Mouse (Mus musculus): Measurements from ENCODE around the gene Fam163a.
A peak's percentile ranks its signal among the peaks of the same experiment; 100 is the strongest.

Gene Fam163a

GRCm38 (mm10) chr1:156201069-156201468, 3.8 kb downstream of the Fam163a start:
- DNase-seq (ENCODE audit: low spot score in 2 of 2), result no peak

DNA sequence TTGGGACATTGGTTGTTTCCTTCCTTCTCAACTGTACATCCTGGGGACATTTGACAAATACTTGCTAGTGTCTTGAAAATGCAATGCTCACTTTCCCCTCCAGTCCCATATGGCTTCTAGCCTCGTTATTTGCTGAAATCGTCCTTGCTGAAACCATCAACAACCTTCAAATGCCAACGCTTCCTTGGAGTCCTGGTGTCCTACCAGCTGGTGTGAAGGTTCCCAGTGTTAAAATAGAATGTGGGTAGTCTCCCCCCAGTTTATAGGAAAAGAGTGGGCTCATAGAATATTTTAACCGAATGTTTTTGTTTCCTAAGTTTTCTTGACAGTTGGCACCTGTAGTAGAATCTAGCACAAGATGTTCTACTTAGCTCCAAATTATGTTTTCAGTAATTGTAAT, 7.2 kb downstream of the Fam163a start:
- DNase-seq (ENCODE audit: low spot score in 2 of 2), result no peak

GRCm38 (mm10) chr1:156193292-156193691, 11.5 kb downstream of the Fam163a start:
- no peak for DNase-seq (ENCODE audit: low spot score in 2 of 2)

DNA sequence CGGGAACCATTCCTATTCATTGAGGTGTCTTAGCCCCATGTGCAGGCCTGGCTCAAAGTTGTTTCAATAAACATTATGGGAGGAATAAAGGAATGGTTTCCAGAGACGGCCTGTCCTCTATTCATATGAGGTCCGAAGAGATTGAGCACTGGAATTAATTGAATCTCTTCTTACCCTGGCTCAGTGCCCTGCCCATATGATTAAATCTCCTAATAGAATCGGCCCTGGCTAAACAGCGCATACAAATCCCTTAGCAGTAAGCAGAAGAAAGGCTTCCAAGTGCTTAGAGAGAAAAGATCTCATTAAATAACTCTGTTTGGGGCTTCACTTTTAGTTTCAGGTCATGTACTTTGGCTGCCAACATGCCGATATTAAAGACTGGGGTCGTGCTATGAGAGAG, 12.0 kb downstream of the Fam163a start:
- no peak for DNase-seq (ENCODE audit: low spot score in 2 of 2)

- no peak for DNase-seq (ENCODE audit: low spot score in 2 of 2)
Observed at GRCm38 (mm10) chr1:156186646-156187045, 18.2 kb downstream of the Fam163a start.

DNA sequence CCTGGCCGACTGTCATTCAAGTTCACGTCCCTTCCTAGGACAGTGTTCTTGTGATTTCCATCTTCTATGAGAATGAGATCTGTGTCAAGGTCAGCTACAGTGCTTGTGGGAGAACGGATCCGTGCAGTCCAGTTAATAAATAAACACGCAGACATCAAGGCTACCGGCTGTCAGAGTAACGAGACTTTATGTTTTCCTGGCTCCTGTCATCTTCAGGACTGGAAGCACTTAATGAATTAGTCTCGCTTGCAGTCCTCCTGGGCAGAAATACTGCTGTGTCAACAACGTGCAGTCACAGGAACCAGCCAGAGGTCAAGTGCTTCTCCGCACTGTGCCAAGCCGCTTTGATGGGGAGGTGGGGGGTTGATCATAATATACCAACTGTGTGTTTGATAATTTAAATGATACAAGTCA, 20.7 kb downstream of the Fam163a start:
- no peak for DNase-seq (ENCODE audit: low spot score in 2 of 2)

- DNase-seq (ENCODE audit: low spot score in 2 of 2), result no peak
Observed at GRCm38 (mm10) chr1:156183176-156183958, 21.5 kb downstream of the Fam163a start.

GRCm38 (mm10) chr1:156179875-156180274, 25.0 kb downstream of the Fam163a start:
- peak; percentile 36 to 70 for DNase-seq (ENCODE audit: low spot score in 2 of 2)

DNA sequence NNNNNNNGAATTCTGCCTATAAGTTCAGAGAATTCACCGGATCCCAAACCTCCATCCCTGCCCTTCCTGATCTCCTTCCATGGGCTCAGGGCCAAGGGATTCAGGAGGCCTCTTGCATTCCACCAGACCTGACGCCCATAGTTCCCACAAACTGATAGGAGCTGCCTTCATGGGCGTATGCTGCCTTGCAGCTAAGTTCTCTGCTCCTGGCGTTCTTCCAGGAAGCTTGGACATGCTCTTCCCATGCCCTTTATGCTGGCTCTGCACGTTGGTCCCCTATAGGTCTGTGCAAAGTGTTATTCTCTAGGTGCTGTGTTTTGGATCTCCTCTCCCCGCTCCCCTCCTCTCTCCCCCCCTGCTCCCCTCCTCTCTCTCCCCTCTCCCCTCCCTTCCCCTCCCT, 36.1 kb downstream of the Fam163a start:
- no peak for DNase-seq (ENCODE audit: low spot score in 2 of 2)

GRCm38 (mm10) chr1:156116770-156117169, 88.1 kb downstream of the Fam163a start:
- DNase-seq (ENCODE audit: low spot score in 2 of 2), result no peak

DNA sequence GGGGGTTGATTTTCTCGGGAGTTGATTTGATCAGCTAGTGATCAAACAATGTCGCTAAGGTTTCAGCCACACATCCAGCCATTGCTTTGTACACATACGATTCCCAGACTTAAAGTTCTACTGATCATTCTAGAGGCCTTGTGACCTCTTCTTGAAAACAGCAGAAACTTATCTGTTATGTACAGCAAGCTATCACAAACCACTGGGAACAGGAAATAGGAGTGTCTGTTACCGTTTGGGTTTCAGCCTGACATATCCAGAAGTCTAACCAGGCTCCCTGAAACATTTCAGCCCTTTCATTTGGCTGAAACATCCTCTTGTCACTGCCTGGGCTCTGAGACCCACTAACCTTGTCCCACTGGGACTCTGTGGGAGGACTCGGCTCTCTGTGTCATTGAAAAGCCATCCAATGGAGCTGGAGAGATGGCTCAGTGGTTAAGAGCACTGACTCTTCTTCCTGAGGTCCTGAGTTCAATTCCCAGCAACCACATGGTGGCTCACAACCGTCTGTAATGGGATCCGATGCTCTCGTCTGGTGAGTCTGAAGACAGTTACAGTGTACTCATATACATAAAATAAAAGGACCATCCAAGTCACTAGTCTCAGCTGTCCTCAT, 90.8 kb downstream of the Fam163a start:
- DNase-seq (ENCODE audit: low spot score in 2 of 2), result no peak

DNA sequence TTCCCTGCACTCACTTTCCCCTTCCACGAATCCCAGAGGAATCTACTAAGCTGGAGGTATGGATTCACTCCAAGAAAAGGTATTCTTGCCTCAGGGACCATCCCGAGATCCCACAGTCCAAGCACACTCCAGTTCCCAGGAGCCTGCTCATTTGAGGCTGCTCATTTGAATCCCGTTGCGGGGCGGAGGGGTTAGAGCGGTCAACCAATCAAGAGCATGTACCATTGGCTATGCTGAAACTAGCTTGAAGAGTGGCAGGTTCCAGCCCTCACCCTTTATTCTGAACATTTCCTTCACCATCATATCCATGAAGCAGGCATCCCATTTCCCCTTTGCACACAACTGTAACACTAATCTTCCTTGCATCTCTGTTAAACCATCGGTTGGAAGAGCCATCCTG, 92.7 kb downstream of the Fam163a start:
- DNase-seq (ENCODE audit: low spot score in 2 of 2), result no peak

- no peak for DNase-seq (ENCODE audit: low spot score in 2 of 2)
Observed at GRCm38 (mm10) chr1:156111728-156112127, 93.1 kb downstream of the Fam163a start.

- no peak for DNase-seq (ENCODE audit: low spot score in 2 of 2)
Observed at GRCm38 (mm10) chr1:156111090-156111489, 93.7 kb downstream of the Fam163a start.

- no peak for DNase-seq (ENCODE audit: low spot score in 2 of 2)
Observed at GRCm38 (mm10) chr1:156108400-156108799, 96.4 kb downstream of the Fam163a start.

DNA sequence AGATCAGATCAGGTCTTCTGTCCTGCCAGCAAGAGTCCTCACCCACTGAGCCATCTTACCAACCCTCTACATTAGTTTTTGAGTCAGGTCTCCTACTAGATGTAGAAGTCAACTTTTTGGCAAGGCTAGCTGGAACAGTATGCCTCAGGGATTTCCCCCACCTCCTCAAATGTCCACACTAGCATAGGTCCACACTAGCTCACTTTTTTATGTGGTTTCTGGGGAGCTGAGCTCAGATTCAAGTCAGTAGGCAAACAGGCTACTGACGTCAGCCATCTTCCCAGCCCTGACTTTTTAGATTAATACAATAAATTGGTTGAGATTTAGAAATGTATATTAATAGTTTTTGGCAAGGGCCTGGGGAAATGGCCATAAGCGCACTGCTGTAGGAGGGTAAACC, 97.4 kb downstream of the Fam163a start:
- no peak for DNase-seq (ENCODE audit: low spot score in 2 of 2)

DNA sequence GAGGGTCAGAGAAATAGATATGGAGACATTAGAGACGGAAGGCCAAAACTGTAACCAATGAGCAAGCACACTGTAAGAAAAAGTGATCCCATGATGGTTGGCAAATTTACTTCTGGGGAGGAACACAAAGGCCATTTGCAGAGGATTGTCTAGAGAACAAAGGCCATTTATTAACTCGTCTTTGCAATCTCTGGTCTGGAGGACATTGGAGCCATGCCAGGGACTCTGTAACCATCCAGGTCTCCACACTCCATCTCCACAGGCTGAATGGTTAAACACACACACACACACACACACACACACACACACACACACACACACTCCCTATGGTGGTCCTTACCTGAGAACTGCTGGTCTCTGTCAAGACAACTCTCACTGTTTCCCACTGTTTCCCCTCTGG, 99.4 kb downstream of the Fam163a start:
- DNase-seq (ENCODE audit: low spot score in 2 of 2), result no peak

- DNase-seq (ENCODE audit: low spot score in 2 of 2), result no peak
Observed at GRCm38 (mm10) chr1:156103763-156104162, 101.1 kb downstream of the Fam163a start.

DNA sequence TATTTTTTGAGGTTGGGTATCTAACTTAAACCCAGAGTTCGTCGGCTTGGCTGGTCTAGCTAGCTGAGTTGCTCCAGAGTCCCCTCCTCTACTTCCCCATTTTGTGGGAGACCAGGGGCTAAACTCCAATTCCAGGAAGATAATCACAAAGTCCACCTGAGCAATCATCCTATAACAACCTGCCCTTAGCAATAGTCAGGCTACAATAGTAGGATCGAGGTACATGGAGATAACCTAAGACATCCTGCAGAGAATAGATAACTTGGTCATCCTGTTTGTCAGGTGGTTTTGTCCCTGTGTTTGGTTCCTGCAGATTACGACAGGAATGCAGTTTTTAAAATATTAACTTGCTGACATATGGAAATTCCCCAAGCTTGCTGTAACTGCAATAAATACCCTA, 113.0 kb downstream of the Fam163a start:
- no peak for DNase-seq (ENCODE audit: low spot score in 2 of 2)

DNA sequence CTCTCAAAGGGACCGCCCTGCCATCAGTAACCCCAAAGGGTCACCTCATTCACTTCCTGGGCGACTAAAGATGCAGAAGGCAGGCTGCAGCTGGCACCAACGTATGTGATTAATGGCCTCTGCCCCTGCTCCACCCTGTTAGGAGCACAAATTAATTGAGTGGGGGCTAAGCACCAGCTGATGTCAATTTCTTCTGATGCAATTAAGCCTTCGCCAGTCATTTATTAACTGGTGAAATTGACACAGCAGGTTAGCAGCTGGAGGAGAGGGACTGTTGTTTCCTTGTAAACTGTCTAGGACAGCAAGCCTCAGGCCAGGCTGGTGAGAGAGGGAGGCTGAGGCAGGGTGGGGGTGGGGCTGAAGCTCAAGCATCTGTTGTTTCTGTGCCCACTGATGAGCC, 114.8 kb downstream of the Fam163a start:
- no peak for DNase-seq (ENCODE audit: low spot score in 2 of 2)

DNA sequence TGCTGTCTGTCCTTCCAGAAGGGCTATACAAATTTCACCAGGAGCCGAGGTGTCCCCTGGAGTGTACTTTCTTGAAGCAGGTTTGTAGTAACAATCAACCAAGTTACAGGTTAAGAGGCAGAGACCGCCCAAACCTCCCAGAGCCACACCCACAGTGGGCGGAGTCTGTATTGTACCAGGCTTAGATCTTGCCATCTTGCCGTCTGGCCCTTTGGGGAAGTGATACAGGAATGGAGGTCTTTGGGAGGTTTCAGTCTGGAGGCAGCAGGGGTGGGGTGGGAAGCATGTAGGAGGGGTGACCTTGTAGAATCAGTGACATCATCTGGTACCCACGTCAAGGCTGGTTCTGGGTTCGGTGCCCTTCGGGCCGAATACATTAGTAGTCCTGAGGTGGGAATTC, 115.3 kb downstream of the Fam163a start:
- no peak for DNase-seq (ENCODE audit: low spot score in 2 of 2)

GRCm38 (mm10) chr1:156087586-156087985, 117.2 kb downstream of the Fam163a start:
- no peak for DNase-seq (ENCODE audit: low spot score in 2 of 2)

DNA sequence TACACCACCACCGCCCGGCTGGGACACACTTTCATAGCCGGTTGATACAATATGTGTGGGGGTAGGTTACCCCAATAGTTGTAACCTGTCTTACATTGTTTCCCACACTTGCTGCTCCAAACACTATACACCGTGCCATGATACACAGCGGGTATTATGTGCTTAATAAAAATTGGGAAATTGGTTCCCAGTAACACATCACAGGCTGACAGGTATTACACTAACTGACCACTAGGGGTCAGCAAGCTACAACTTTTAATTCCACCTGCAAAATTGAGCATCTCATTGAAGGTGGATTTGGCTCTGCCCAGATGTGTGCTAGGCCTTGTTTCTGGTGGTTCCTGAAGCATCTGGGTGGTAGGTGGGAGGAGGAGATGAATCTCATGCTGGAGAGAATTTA, 119.1 kb downstream of the Fam163a start:
- peak in 1 of 2 experiments; percentile 8 for DNase-seq (ENCODE audit: low spot score in 2 of 2)
